Mouse (Mus musculus) cortical plate, adult 2 months (tissue): ENCODE results near the gene Adprh.

Experiments
- CTCF ChIP-seq: fragments of 200-500 bp; IDR thresholded peaks from 2 replicates; pipeline ENCODE4 v1.5.1; 2011; ENCODE audit warnings: mild to moderate bottlenecking, control low read depth, low read length; ENCODE audit not compliant: insufficient read depth; ENCODE audit errors: extremely low read depth
- POLR2A ChIP-seq: fragments of 200-500 bp; IDR thresholded peaks from 2 replicates; pipeline ENCODE4 v1.6.1; 2011; ENCODE audit warnings: mild to moderate bottlenecking, low read length, control low read depth; ENCODE audit not compliant: insufficient read depth; ENCODE audit errors: extremely low read depth

- no peak for TF ChIP-seq POLR2A
- no peak for TF ChIP-seq CTCF
These were observed 15.6 kb upstream of the Adprh start for GRCm38 (mm10) chr16:38467917-38468705.
